Mouse (Mus musculus): ENCODE data around the gene BC034090. TPM values are rescaled to one million over a fixed set of nuclear protein-coding genes. Genes with fewer than 3 reads are reported as not detected.
A peak's percentile ranks its signal among the peaks of the same experiment; 100 is the strongest.

The BC034090 gene
- polyA plus RNA-seq, 1 experiment from 2014 or later: 4.1 TPM

- 17% methylated on average over 14 of the region's 14 CpGs for WGBS
- H3K9ac ChIP-seq (replicated peaks): no peak overlapping the region
Measured at GRCm38 (mm10) chr1:155229464-155230411, 14.5 kb downstream of the BC034090 start.

DNA sequence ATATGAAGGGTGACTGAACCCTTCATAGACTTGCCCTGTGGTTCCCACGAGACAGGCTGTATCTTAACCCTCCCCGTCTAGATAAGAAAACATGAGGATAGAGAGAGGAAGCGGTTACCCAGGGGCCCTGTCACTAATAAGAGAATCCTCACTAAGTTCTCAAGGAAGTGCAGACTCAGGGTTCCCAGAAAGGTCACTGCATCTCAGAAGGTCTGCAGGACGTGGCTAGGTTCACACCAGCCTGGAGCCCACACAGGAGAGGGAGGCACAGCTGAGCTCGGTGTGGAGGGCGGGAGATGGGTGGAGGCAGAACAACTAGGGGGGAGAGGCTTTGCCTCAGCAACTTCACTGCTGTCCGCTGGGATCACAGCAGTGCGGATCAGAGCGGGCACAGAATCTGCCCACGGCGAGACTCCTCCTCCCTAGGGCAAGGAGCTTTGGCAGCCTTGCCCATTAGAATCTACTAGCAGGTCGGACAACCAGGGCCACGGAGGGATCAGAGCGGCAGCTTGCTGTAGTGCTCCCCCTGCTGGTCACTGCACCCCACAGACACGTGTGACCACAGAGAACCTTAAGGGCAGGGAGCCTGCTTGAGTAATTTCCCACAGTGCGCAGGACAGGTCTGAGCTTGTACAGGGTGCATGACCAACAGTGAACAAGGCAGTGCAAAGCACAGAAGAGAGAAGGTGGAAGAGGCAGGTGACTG lies 20.2 kb downstream of the BC034090 start:
- no peak overlapping the region for H3K4me3 ChIP-seq (replicated peaks)
- peak; percentile 46; the same call in 1 of the 2 replicates for ATAC-seq (ENCODE audit: low FRiP score)
- H3K4me2 ChIP-seq: peak overlapping the region; percentile 41
- H3K4me1 ChIP-seq: peaks cover 33% of the 10 kb centered on the region
- H3K36me3 ChIP-seq: no peaks in the 10 kb centered on the region
- H3K9me3 ChIP-seq (replicated peaks): no peaks in the 10 kb centered on the region
- H3K27ac ChIP-seq (replicated peaks): no peak overlapping the region
- 23% methylated on average over 16 of the region's 16 CpGs for WGBS
- no peaks in the 10 kb centered on the region for H3K27me3 ChIP-seq (replicated peaks)
- no peak overlapping the region for H3K9ac ChIP-seq (replicated peaks)

More at GRCm38 (mm10) chr1:155229464-155230411, 14.5 kb downstream of the BC034090 start:
- Histone ChIP-seq H3K4me3 (replicated peaks) (no peak overlapping the region), H3K27me3 (replicated peaks) (no peaks in the 10 kb centered on the region), H3K4me1 (peaks cover 64% of the 10 kb centered on the region), H3K4me2 (no peak overlapping the region), H3K9me3 (replicated peaks) (no peaks in the 10 kb centered on the region), H3K36me3 (no peaks in the 10 kb centered on the region), H3K27ac (replicated peaks) (peak overlapping the region; percentile 82)
- ATAC-seq (ENCODE audit: low FRiP score): peak; percentile 28

DNA sequence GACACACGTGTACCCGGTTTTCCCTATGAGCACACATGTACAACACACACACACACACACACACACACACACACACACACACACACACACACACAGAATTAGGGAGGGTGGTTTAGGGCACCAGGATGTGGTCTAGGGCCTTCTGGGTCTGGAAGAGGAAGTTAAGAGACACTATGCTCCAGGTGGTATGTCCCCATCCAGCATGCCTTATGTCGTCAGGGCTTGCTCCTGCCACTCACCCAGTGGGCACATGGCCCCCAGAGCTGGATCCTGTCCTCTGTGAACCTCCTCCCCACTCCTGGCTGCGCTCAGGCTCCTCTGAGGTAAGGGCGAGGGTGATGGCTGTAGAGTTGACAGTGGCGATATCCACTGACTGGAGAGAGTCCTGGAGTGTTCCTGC lies 21.2 kb downstream of the BC034090 start:
- no peak overlapping the region for H3K4me2 ChIP-seq
- WGBS: 96% methylated on average over 6 of the region's 6 CpGs

GRCm38 (mm10) chr1:155222101-155222669 lies 22.1 kb downstream of the BC034090 start:
- ATAC-seq (ENCODE audit: low FRiP score): no peak
- Histone ChIP-seq H3K9ac (replicated peaks) (no peak overlapping the region), H3K4me1 (peaks cover 24% of the 10 kb centered on the region), H3K36me3 (no peaks in the 10 kb centered on the region), H3K9me3 (replicated peaks) (no peaks in the 10 kb centered on the region), H3K27ac (replicated peaks) (peak overlapping the region; percentile 43), H3K27me3 (replicated peaks) (no peaks in the 10 kb centered on the region), H3K4me3 (replicated peaks) (no peak overlapping the region), H3K4me2 (no peak overlapping the region)
- WGBS: 34% methylated on average over 11 of the region's 11 CpGs

More for the DNA sequence above, 21.2 kb downstream of the BC034090 start:
- Histone ChIP-seq H3K4me3 (replicated peaks) (no peak overlapping the region), H3K36me3 (no peaks in the 10 kb centered on the region), H3K27ac (replicated peaks) (no peak overlapping the region), H3K9me3 (replicated peaks) (no peaks in the 10 kb centered on the region), H3K9ac (replicated peaks) (no peak overlapping the region), H3K4me1 (peaks cover 24% of the 10 kb centered on the region), H3K27me3 (replicated peaks) (no peaks in the 10 kb centered on the region)
- no peak for ATAC-seq (ENCODE audit: low FRiP score)

- Histone ChIP-seq H3K4me1 (peaks cover 35% of the 10 kb centered on the region), H3K36me3 (no peaks in the 10 kb centered on the region), H3K27me3 (replicated peaks) (no peaks in the 10 kb centered on the region), H3K9ac (replicated peaks) (no peak overlapping the region), H3K9me3 (replicated peaks) (no peaks in the 10 kb centered on the region), H3K4me3 (replicated peaks) (no peak overlapping the region), H3K27ac (replicated peaks) (no peak overlapping the region), H3K4me2 (no peak overlapping the region)
- no peak for ATAC-seq (ENCODE audit: low FRiP score)
- WGBS: 79% methylated on average over 5 of the region's 5 CpGs
Measured at GRCm38 (mm10) chr1:155218924-155219323, 25.3 kb downstream of the BC034090 start.

- H3K4me3 ChIP-seq (replicated peaks): no peak overlapping the region
- no peak overlapping the region for H3K27ac ChIP-seq (replicated peaks)
- no peak overlapping the region for H3K9ac ChIP-seq (replicated peaks)
- H3K9me3 ChIP-seq (replicated peaks): no peaks in the 10 kb centered on the region
- H3K27me3 ChIP-seq (replicated peaks): no peaks in the 10 kb centered on the region
- H3K4me2 ChIP-seq: no peak overlapping the region
- 51% methylated on average over 9 of the region's 9 CpGs for WGBS
- H3K36me3 ChIP-seq: no peaks in the 10 kb centered on the region
- peaks cover 42% of the 10 kb centered on the region for H3K4me1 ChIP-seq
- ATAC-seq (ENCODE audit: low FRiP score): no peak
Measured at GRCm38 (mm10) chr1:155217865-155218541, 26.2 kb downstream of the BC034090 start.

DNA sequence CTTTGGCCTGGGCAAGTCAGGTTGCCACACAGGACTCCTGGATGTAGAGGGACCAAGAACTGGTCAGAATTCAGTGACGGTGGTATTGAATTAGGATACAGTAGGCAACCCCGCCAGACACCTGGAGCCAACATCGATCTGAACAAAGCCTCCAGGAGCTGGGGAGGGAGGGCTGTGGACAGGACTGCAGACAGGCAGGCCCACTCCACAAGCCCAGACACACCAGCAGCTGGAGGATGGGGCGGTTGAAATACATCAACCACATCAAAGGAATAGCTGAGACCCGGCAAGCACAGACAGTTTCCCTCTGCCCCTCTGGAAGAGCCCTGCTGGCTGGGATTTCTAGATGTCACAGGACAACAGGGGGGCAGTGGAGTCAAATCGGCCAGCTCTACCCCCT lies 27.4 kb downstream of the BC034090 start:
- ATAC-seq (ENCODE audit: low FRiP score): no peak
- peaks cover 45% of the 10 kb centered on the region for H3K4me1 ChIP-seq

GRCm38 (mm10) chr1:155216313-155216712 lies 27.9 kb downstream of the BC034090 start:
- H3K4me1 ChIP-seq: peaks cover 46% of the 10 kb centered on the region
- H3K4me2 ChIP-seq: no peak overlapping the region

More for the DNA sequence above, 27.4 kb downstream of the BC034090 start:
- Histone ChIP-seq H3K27me3 (replicated peaks) (no peaks in the 10 kb centered on the region), H3K4me3 (replicated peaks) (no peak overlapping the region), H3K36me3 (no peaks in the 10 kb centered on the region), H3K4me2 (no peak overlapping the region), H3K27ac (replicated peaks) (no peak overlapping the region), H3K9me3 (replicated peaks) (no peaks in the 10 kb centered on the region), H3K9ac (replicated peaks) (peak overlapping the region; percentile 15; the same call in 1 of the 2 replicates)
- 58% methylated on average over 6 of the region's 6 CpGs for WGBS

GRCm38 (mm10) chr1:155215066-155215764 lies 29.0 kb downstream of the BC034090 start:
- ATAC-seq (ENCODE audit: low FRiP score): no peak
- WGBS: 67% methylated on average over 9 of the region's 9 CpGs
- no peaks in the 10 kb centered on the region for H3K36me3 ChIP-seq
- H3K4me1 ChIP-seq: peaks cover 56% of the 10 kb centered on the region
- no peak overlapping the region for H3K9ac ChIP-seq (replicated peaks)
- H3K4me2 ChIP-seq: no peak overlapping the region
- no peak overlapping the region for H3K27ac ChIP-seq (replicated peaks)
- no peak overlapping the region for H3K4me3 ChIP-seq (replicated peaks)
- no peaks in the 10 kb centered on the region for H3K9me3 ChIP-seq (replicated peaks)
- H3K27me3 ChIP-seq (replicated peaks): no peaks in the 10 kb centered on the region

More at GRCm38 (mm10) chr1:155216313-155216712, 27.9 kb downstream of the BC034090 start:
- H3K9ac ChIP-seq (replicated peaks): no peak overlapping the region
- no peak overlapping the region for H3K27ac ChIP-seq (replicated peaks)
- H3K36me3 ChIP-seq: no peaks in the 10 kb centered on the region
- WGBS: 61% methylated on average over 11 of the region's 11 CpGs
- H3K4me3 ChIP-seq (replicated peaks): no peak overlapping the region
- ATAC-seq (ENCODE audit: low FRiP score): no peak
- no peaks in the 10 kb centered on the region for H3K27me3 ChIP-seq (replicated peaks)
- H3K9me3 ChIP-seq (replicated peaks): no peaks in the 10 kb centered on the region

DNA sequence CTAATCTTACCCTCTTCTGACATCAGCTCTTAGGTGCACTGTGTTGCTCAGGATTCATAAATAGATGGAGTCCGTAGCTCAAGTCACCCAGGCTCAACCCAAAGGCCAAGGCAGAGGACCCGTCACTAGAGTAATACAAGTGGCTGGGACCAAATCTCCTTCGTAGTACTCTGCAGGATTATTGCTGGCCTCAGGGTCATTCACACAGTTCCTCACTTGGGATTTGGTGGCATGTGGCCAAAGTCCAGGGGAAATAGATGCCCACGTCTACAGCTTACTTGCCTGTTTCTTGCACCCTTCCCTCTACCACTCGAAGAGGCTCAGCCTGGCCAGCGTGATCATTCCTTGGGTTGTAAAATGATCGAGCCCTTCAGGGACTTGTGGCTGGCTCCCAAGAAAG lies 30.3 kb downstream of the BC034090 start:
- ATAC-seq (ENCODE audit: low FRiP score): no peak
- Histone ChIP-seq H3K4me2 (0 out of 2 replicates have a peak overlapping the region, but pooled peaks have one; percentile 28), H3K36me3 (no peaks in the 10 kb centered on the region), H3K4me1 (peaks cover 63% of the 10 kb centered on the region), H3K9me3 (replicated peaks) (no peaks in the 10 kb centered on the region), H3K4me3 (replicated peaks) (no peak overlapping the region), H3K27me3 (replicated peaks) (no peaks in the 10 kb centered on the region), H3K27ac (replicated peaks) (no peak overlapping the region), H3K9ac (replicated peaks) (no peak overlapping the region)
- WGBS: 59% methylated on average over 7 of the region's 7 CpGs
